Mouse (Mus musculus): ENCODE data around the gene Haghl.
"Not testable (repeated sequence)": the region's sequence is repeated elsewhere in the genome, so short reads cannot be mapped to it uniquely, and the experiment has no call there.

Haghl gene

GRCm38 (mm10) chr17:25818851-25819780 is 33.6 kb upstream of the Haghl start:
- DNase-seq (ENCODE audit: low spot score), result no peak

- no peak for DNase-seq (ENCODE audit: low spot score)
Observed at GRCm38 (mm10) chr17:25817662-25818061, 32.2 kb upstream of the Haghl start.

GRCm38 (mm10) chr17:25813471-25813870 is 28.0 kb upstream of the Haghl start:
- no peak for DNase-seq (ENCODE audit: low spot score)

- DNase-seq (ENCODE audit: low spot score), result no peak
Observed at GRCm38 (mm10) chr17:25810890-25811289, 25.4 kb upstream of the Haghl start.

- DNase-seq (ENCODE audit: low spot score), result no peak
Observed at GRCm38 (mm10) chr17:25809606-25810340, 24.3 kb upstream of the Haghl start.

- DNase-seq (ENCODE audit: low spot score), result no peak
Observed at GRCm38 (mm10) chr17:25808789-25809605, 23.5 kb upstream of the Haghl start, which contains the start of gene Fbxl16. Gene Fbxl16, plus strand, starts transcription at chr17:25809085.

- no peak for DNase-seq (ENCODE audit: low spot score)
Observed at GRCm38 (mm10) chr17:25808028-25808427, 22.6 kb upstream of the Haghl start.

GRCm38 (mm10) chr17:25807452-25807851 is 22.0 kb upstream of the Haghl start:
- DNase-seq (ENCODE audit: low spot score), result not testable (repeated sequence)

GRCm38 (mm10) chr17:25806507-25806906 is 21.0 kb upstream of the Haghl start:
- DNase-seq (ENCODE audit: low spot score), result no peak

- DNase-seq (ENCODE audit: low spot score), result no peak
Observed at GRCm38 (mm10) chr17:25802825-25803517, 17.5 kb upstream of the Haghl start.

GRCm38 (mm10) chr17:25801029-25801428 is 15.6 kb upstream of the Haghl start:
- DNase-seq (ENCODE audit: low spot score), result no peak

GRCm38 (mm10) chr17:25796951-25797369 is 11.5 kb upstream of the Haghl start, which contains the start of gene Metrn:
Gene Metrn, minus strand, starts transcription at chr17:25797136.
- DNase-seq (ENCODE audit: low spot score), result no peak

GRCm38 (mm10) chr17:25796211-25796771 is 10.8 kb upstream of the Haghl start:
- DNase-seq (ENCODE audit: low spot score), result no peak

GRCm38 (mm10) chr17:25795609-25796092 is 10.2 kb upstream of the Haghl start, which contains the start of gene AC134908.4:
Gene AC134908.4, minus strand, starts transcription at chr17:25795659.
- DNase-seq (ENCODE audit: low spot score), result no peak

GRCm38 (mm10) chr17:25794998-25795397 is 9.5 kb upstream of the Haghl start:
- no peak for DNase-seq (ENCODE audit: low spot score)

GRCm38 (mm10) chr17:25794197-25794596 is 8.7 kb upstream of the Haghl start:
- no peak for DNase-seq (ENCODE audit: low spot score)

- no peak for DNase-seq (ENCODE audit: low spot score)
Observed at GRCm38 (mm10) chr17:25792615-25793014, 7.1 kb upstream of the Haghl start, which contains the start of gene Fam173a. Gene Fam173a, minus strand, starts transcription at chr17:25792901.

GRCm38 (mm10) chr17:25791843-25792527 is 6.5 kb upstream of the Haghl start:
- DNase-seq (ENCODE audit: low spot score), result no peak

GRCm38 (mm10) chr17:25791320-25791842 is 5.9 kb upstream of the Haghl start:
- DNase-seq (ENCODE audit: low spot score), result no peak
